Mouse (Mus musculus) thymus, adult 2 months (tissue): ENCODE results near the gene Olfr631. TPM values are rescaled to one million over a fixed set of nuclear protein-coding genes. Genes with fewer than 3 reads are reported as not detected.

Source experiments
- DNase-seq: peaks from one replicate; pipeline ENCODE4 v3.0.0; 2021
- H3K27ac ChIP-seq: fragments of 200-500 bp; 2 replicates; pipeline ENCODE4 v1.5.1; 2012; ENCODE audit warnings: low read length, control low read depth; ENCODE audit not compliant: control insufficient read depth, insufficient read depth
- H3K27me3 ChIP-seq: fragments of 200-500 bp; 2 replicates; pipeline ENCODE4 v1.6.1; 2012; ENCODE audit warnings: mild to moderate bottlenecking, low read length, moderate library complexity, mixed read lengths; ENCODE audit not compliant: control insufficient read depth, insufficient read depth
- H3K36me3 ChIP-seq: fragments of 200-500 bp; 2 replicates; pipeline ENCODE4 v1.6.1; 2012; ENCODE audit warnings: mild to moderate bottlenecking, low read length, moderate library complexity; ENCODE audit not compliant: control insufficient read depth, insufficient read depth
- H3K4me1 ChIP-seq: fragments of 200-500 bp; replicated peaks from 2 replicates; pipeline ENCODE4 v1.6.1; 2012; ENCODE audit warnings: low read length; ENCODE audit not compliant: control insufficient read depth, insufficient read depth
- H3K4me3 ChIP-seq: fragments of 200-500 bp; 2 replicates; pipeline ENCODE4 v1.5.1; 2012; ENCODE audit warnings: mild to moderate bottlenecking, low read length, control low read depth, moderate library complexity; ENCODE audit not compliant: control insufficient read depth, insufficient read depth
- CTCF ChIP-seq: fragments of 200-500 bp; IDR thresholded peaks from 2 replicates; pipeline ENCODE4 v1.5.1; 2012; ENCODE audit warnings: mild to moderate bottlenecking, control low read depth, low read length, moderate library complexity, borderline replicate concordance; ENCODE audit not compliant: control insufficient read depth, poor library complexity, insufficient read depth; ENCODE audit errors: extremely low read depth
- POLR2A ChIP-seq: fragments of 200-500 bp; IDR thresholded peaks from 2 replicates; pipeline ENCODE4 v1.6.1; 2012; ENCODE audit warnings: mild to moderate bottlenecking, low read length, control low read depth, moderate library complexity; ENCODE audit not compliant: control insufficient read depth, poor library complexity, insufficient read depth; ENCODE audit errors: extremely low read depth
- WGBS: fragments of 180-500 bp; shearing (Covaris S2); methylation state at CpG from one replicate; pipeline ENCODE4 v1.1.7; 2018; 5-methylcytosine and 5-hydroxymethylcytosine counted together
- polyA plus RNA-seq: library from polyadenylated mRNA; depleted of rRNA; stranded (reverse); fragments of >200 nt; gene quantifications from 2 replicates; pipeline ENCODE4 v1.2.3, GENCODE M21; 2012; rRNA removed

Gene Olfr631
- not detected in 2 replicates for polyA plus RNA-seq

DNA sequence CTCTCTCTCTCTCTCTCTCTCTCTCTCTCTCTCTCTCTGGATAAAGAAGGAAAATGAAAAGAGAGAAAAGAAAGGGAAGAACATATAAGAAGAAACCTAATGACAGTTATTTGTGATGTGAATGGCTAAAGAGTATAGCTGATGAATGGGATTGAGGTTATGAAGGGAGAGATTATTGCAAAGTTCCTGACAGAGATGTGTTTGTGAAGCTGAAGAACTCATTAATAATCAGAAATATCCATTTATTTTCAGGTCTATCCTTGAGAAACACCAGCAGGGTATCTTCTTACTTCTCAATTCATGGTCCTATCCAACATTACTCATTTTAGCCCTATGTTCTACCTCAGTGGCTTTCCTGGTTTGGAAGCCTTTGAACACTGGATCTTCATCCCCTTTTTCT is at the start of gene Olfr631:
Gene Olfr631, plus strand, starts transcription at position 301 of the 400 bp plus-strand sequence.
- Histone ChIP-seq H3K27me3 (no peaks in the 10 kb centered on the region), H3K36me3 (no peaks in the 10 kb centered on the region), H3K27ac (no peak within 1 kb of the TSS), H3K4me3 (no peak within 1 kb of the TSS), H3K4me1 (no peaks in the 10 kb centered on the region)
- TF ChIP-seq CTCF (no peak), POLR2A (no peak)
- no peak for DNase-seq

DNA sequence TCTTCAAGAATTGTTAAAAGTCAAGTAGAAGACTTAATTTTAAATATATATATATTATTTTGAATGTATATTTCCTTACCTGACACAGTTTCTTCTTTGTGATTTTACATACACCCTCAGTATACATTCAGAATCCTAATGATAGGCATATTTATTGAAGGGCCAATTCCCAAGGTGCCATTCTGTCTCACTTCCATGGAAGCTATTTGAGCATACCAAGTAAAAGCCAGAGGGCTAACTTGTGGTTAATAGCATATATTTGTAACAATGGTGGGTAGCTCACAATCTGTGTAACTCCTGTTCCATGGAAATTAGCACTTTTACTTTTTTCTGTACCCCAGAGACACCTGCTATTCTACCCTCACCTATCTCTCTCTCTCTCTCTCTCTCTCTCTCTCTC is 42.5 kb upstream of the Olfr631 start, which contains the start of gene Olfr66:
Gene Olfr66, minus strand, starts transcription at position 101 of the 400 bp plus-strand sequence.
- TF ChIP-seq POLR2A (no peak), CTCF (no peak)
- Histone ChIP-seq H3K4me1 (no peaks in the 10 kb centered on the region), H3K27ac (no peak within 1 kb of the TSS), H3K27me3 (no peaks in the 10 kb centered on the region), H3K4me3 (no peak within 1 kb of the TSS), H3K36me3 (no peaks in the 10 kb centered on the region)
- DNase-seq = no peak

DNA sequence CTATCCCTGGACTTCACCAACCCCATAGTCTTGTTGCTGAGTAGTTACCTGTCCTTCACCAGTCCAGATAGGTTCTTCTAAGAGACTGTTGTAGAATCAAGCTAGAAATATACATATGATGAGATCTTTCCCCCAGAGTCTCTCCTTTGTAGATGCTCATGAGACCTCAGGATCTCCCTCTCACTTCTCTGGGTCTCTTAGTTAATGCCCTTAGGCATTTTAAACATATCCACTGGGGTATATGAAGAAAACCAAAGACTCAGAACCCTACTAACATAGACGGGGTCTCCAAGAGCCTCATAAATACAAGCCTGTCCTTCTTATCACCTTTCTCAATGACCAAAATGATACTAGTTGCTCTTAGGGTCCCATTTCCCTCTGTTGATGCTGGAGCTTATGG is 34.2 kb upstream of the Olfr631 start, which contains the start of gene Olfr64:
Gene Olfr64, minus strand, starts transcription at position 101 of the 400 bp plus-strand sequence.
- Histone ChIP-seq H3K4me3 (no peak within 1 kb of the TSS), H3K4me1 (no peaks in the 10 kb centered on the region), H3K27me3 (no peaks in the 10 kb centered on the region), H3K36me3 (no peaks in the 10 kb centered on the region), H3K27ac (no peak within 1 kb of the TSS)
- TF ChIP-seq POLR2A (no peak), CTCF (no peak)
- DNase-seq = no peak
- 90% methylated on average over 1 of the region's 1 CpGs for WGBS

DNA sequence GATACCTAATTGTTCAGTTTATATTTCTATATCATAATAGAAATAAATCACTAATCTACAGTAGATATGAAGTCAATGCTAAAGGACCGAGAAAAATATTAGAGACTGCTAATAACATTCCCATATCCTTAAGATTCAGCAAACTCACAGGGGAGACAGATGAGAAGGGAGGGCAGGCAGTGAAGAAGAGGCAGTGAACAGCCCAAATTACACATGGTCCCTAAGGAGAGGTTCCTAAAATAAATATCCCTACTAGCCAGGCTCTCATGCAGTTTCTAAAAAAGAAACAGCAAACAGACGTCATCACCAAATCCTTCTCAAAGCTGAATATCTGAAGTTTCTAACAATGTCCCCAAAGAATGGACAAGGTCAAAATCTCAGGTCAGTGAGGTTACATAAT is 25.4 kb upstream of the Olfr631 start, which contains the start of gene Olfr65:
Gene Olfr65, plus strand, starts transcription at position 301 of the 400 bp plus-strand sequence.
- H3K4me3 ChIP-seq = no peak within 1 kb of the TSS
- no peaks in the 10 kb centered on the region for H3K36me3 ChIP-seq
- DNase-seq = no peak
- no peaks in the 10 kb centered on the region for H3K4me1 ChIP-seq
- no peak within 1 kb of the TSS for H3K27ac ChIP-seq
- H3K27me3 ChIP-seq = no peaks in the 10 kb centered on the region
- WGBS = 98% methylated on average over 2 of the region's 2 CpGs
- TF ChIP-seq POLR2A = no peak
- TF ChIP-seq CTCF = no peak

DNA sequence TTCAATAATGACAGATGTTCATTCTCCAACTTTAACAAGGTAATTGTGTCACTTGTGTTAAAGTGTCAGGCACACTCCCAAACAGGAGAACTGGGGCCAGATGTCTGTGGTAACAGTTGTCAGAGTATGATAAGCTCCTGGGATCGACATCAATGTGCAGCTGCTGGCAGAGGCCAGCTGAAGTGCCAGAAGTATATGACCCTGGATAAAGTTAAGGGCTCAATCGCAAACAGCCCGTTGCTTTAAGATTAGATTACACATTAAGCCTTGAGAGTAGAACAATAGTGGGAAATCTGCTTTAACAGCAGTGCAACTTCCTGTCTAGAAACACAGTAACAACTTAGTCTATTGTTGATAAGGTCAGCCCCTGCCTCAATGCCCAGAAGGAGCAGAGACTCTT is 18.6 kb upstream of the Olfr631 start:
- TF ChIP-seq POLR2A = no peak
- H3K36me3 ChIP-seq = no peaks in the 10 kb centered on the region
- 13% methylated on average over 3 of the region's 3 CpGs for WGBS
- no peak overlapping the region for H3K4me3 ChIP-seq
- no peaks in the 10 kb centered on the region for H3K4me1 ChIP-seq
- no peaks in the 10 kb centered on the region for H3K27me3 ChIP-seq
- no peak overlapping the region for H3K27ac ChIP-seq
- no peak for DNase-seq

DNA sequence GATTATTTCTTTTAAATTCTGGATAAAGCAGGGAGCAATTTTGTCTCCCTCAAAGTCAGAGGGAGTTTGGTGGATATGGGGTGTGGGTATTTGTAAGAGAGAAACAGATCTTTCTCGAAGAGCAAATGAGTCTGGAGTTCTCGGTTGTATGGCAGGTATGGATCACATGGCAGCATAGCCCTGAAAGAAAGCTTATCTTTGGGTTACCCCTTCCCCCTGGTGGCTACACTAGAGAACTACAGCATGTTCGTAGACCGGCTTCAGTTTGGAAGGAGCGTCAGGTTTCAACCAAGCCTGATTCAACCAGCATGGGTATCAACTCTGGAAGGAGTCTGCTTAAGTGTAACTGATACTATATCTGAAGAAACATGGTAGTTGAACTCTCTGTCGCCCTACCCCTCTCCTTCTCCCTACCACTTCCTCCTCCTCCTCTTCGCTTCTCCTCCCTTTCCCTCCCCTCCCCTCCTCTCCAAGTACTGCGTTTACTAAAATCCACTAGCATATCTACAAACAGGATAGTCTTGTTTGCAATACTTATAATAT is 15.6 kb upstream of the Olfr631 start:
- TF ChIP-seq POLR2A = no peak
- no peak for TF ChIP-seq CTCF
- no peaks in the 10 kb centered on the region for H3K4me1 ChIP-seq
- H3K36me3 ChIP-seq = no peaks in the 10 kb centered on the region
- no peak overlapping the region for H3K4me3 ChIP-seq
- H3K27ac ChIP-seq = no peak overlapping the region
- no peak for DNase-seq
- no peaks in the 10 kb centered on the region for H3K27me3 ChIP-seq
- WGBS = 89% methylated on average over 8 of the region's 8 CpGs

DNA sequence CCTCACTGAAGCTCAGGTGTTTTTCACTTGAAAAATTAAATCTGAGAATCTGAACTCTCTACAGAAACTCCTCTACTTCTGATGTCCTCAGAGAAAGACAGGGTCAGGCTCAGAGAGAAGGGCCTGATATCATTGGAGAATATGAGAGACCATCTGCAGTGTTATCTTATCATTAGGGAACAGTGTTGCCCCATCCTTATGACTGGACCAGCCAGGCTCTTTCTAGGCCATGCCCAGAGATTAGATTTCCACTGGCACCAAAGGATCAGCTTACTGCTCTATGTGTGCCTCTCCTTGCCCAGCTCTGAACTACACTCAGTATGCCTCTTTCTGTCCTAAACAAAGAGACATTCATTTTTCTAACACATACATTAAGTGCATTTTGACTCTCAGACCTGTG is 13.3 kb upstream of the Olfr631 start:
- TF ChIP-seq CTCF (no peak), POLR2A (no peak)
- H3K27me3 ChIP-seq = no peaks in the 10 kb centered on the region
- H3K4me3 ChIP-seq = no peak overlapping the region
- no peaks in the 10 kb centered on the region for H3K4me1 ChIP-seq
- no peak overlapping the region for H3K27ac ChIP-seq
- no peak for DNase-seq
- no peaks in the 10 kb centered on the region for H3K36me3 ChIP-seq
